Mouse (Mus musculus) testis, adult 2 months (tissue): Measurements from ENCODE around the gene Nr1h2.

ENCODE experiments used
- CTCF ChIP-seq: fragments of 200-500 bp; IDR thresholded peaks from 2 replicates; pipeline ENCODE4 v1.5.1; 2012; ENCODE audit warnings: low read depth, mild to moderate bottlenecking, inconsistent platforms, low read length, moderate library complexity; ENCODE audit not compliant: control insufficient read depth, insufficient read depth, insufficient replicate concordance
- POLR2A ChIP-seq: fragments of 200-500 bp; IDR thresholded peaks from 2 replicates; pipeline ENCODE4 v1.6.1; 2012; ENCODE audit warnings: low read depth, mild to moderate bottlenecking, inconsistent platforms, low read length, moderate library complexity; ENCODE audit not compliant: control insufficient read depth

DNA sequence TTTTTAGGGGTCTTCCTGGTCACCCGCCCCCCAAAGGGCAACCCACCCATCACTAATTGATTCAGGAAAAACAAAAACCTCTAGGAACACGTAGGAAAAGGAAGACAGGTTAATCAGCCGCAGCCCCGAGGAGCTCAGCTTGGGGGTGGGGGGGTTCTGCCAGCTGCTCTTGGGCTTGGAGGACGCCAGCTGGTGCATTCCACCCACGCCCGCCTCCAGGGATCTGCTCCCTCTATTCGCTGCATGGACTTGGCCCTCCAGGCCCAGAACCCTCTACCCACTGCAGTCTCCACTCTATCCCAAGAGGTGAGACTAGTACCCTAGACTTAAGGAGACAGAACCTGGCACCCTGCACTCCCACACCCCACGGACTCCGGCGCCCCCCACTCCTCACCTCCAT is 48.7 kb upstream of the Nr1h2 start:
- TF ChIP-seq POLR2A (no peak), CTCF (no peak)
